Mouse (Mus musculus) ES-Bruce4 (cell line): ENCODE measurements around the gene Ppm1h. TPM values are rescaled to one million over a fixed set of nuclear protein-coding genes. Genes with fewer than 3 reads are reported as not detected.

Source experiments
- H3K27ac ChIP-seq: 2 replicates; pipeline ENCODE4 v1.5.1; 2012; ENCODE audit warnings: low read length, inconsistent platforms; ENCODE audit not compliant: insufficient read depth
- H3K27me3 ChIP-seq: 2 replicates; pipeline ENCODE4 v1.6.1; 2012; ENCODE audit warnings: mild to moderate bottlenecking, low read length, inconsistent platforms; ENCODE audit not compliant: control insufficient read depth, poor library complexity, insufficient read depth, severe bottlenecking
- H3K36me3 ChIP-seq: 2 replicates; pipeline ENCODE4 v1.6.1; 2012; ENCODE audit warnings: inconsistent platforms, mild to moderate bottlenecking, low read length, moderate library complexity; ENCODE audit not compliant: control insufficient read depth, poor library complexity, insufficient read depth, severe bottlenecking
- H3K4me1 ChIP-seq: one replicate; pipeline ENCODE4 v1.8.1; 2011; ENCODE audit warnings: low read length; ENCODE audit not compliant: control insufficient read depth, insufficient read depth
- H3K4me3 ChIP-seq: 2 replicates; pipeline ENCODE4 v1.5.1; 2011; ENCODE audit warnings: low read depth, mild to moderate bottlenecking, low read length
- H3K9ac ChIP-seq: 2 replicates; pipeline ENCODE4 v1.6.1; 2012; ENCODE audit warnings: low read depth, mild to moderate bottlenecking, inconsistent platforms; ENCODE audit not compliant: poor library complexity, severe bottlenecking
- H3K9me3 ChIP-seq: replicated peaks from 2 replicates; pipeline ENCODE4 v1.6.1; 2012; ENCODE audit warnings: mild to moderate bottlenecking, low read length, inconsistent platforms; ENCODE audit not compliant: control insufficient read depth, poor library complexity, insufficient read depth, severe bottlenecking
- CTCF ChIP-seq: IDR thresholded peaks from one replicate; pipeline ENCODE4 v1.8.1; 2011; ENCODE audit warnings: low read depth, low read length
- EP300 ChIP-seq: IDR thresholded peaks from 2 replicates; pipeline ENCODE4 v1.6.1; 2011; ENCODE audit warnings: low read depth, low read length; ENCODE audit not compliant: insufficient read depth
- POLR2A ChIP-seq: IDR thresholded peaks from one replicate; pipeline ENCODE4 v1.8.1; 2011; ENCODE audit warnings: low read length; ENCODE audit not compliant: insufficient read depth
- polyA plus RNA-seq: library from polyadenylated mRNA; stranded (reverse); fragments of >200 nt; gene quantifications from 2 replicates; pipeline ENCODE4 v1.2.4, GENCODE M21; 2011; ENCODE audit warnings: low read depth; ENCODE audit not compliant: missing spikeins, insufficient read depth, insufficient read length

Gene Ppm1h
- polyA plus RNA-seq, 1 experiment = 8.7 TPM

- Histone ChIP-seq H3K27ac (no peak overlapping the region), H3K4me3 (no peak overlapping the region), H3K4me1 (no peaks in the 10 kb centered on the region), H3K9ac (no peak overlapping the region), H3K27me3 (no peaks in the 10 kb centered on the region), H3K9me3 (0 out of 2 replicates have a peak, but pooled peaks cover 4% of the 10 kb centered on the region), H3K36me3 (no peaks in the 10 kb centered on the region)
- TF ChIP-seq EP300 = no peak
- no peak for TF ChIP-seq POLR2A
- TF ChIP-seq CTCF = no peak
Measured at GRCm38 (mm10) chr10:122807127-122808105, 128.9 kb downstream of the Ppm1h start.

GRCm38 (mm10) chr10:122808186-122808585 lies 129.6 kb downstream of the Ppm1h start:
- Histone ChIP-seq H3K9ac (no peak overlapping the region), H3K27ac (no peak overlapping the region), H3K9me3 (0 out of 2 replicates have a peak, but pooled peaks cover 4% of the 10 kb centered on the region), H3K4me1 (no peaks in the 10 kb centered on the region), H3K36me3 (no peaks in the 10 kb centered on the region), H3K4me3 (no peak overlapping the region), H3K27me3 (no peaks in the 10 kb centered on the region)
- TF ChIP-seq CTCF (no peak), POLR2A (no peak), EP300 (no peak)

GRCm38 (mm10) chr10:122809851-122810250 lies 131.3 kb downstream of the Ppm1h start:
- TF ChIP-seq EP300 (no peak), POLR2A (no peak)
- Histone ChIP-seq H3K27ac (no peak overlapping the region), H3K36me3 (no peaks in the 10 kb centered on the region), H3K9me3 (0 out of 2 replicates have a peak, but pooled peaks cover under 1% of the 10 kb centered on the region), H3K4me3 (no peak overlapping the region), H3K9ac (no peak overlapping the region), H3K27me3 (no peaks in the 10 kb centered on the region), H3K4me1 (no peaks in the 10 kb centered on the region)

- no peaks in the 10 kb centered on the region for H3K4me1 ChIP-seq
- TF ChIP-seq EP300 (no peak), POLR2A (no peak), CTCF (no peak)
- no peaks in the 10 kb centered on the region for H3K36me3 ChIP-seq
- no peak overlapping the region for H3K27ac ChIP-seq
- no peaks in the 10 kb centered on the region for H3K9me3 ChIP-seq
- no peak overlapping the region for H3K4me3 ChIP-seq
- no peaks in the 10 kb centered on the region for H3K27me3 ChIP-seq
- no peak overlapping the region for H3K9ac ChIP-seq
Measured at GRCm38 (mm10) chr10:122815094-122815493, 136.5 kb downstream of the Ppm1h start.

GRCm38 (mm10) chr10:122817741-122818140 lies 139.2 kb downstream of the Ppm1h start:
- TF ChIP-seq POLR2A (no peak), CTCF (no peak), EP300 (no peak)
- Histone ChIP-seq H3K4me1 (no peaks in the 10 kb centered on the region), H3K36me3 (no peaks in the 10 kb centered on the region)

GRCm38 (mm10) chr10:122819808-122820207 lies 141.2 kb downstream of the Ppm1h start:
- Histone ChIP-seq H3K36me3 (no peaks in the 10 kb centered on the region), H3K4me3 (no peak overlapping the region), H3K9ac (no peak overlapping the region), H3K27me3 (no peaks in the 10 kb centered on the region), H3K4me1 (no peaks in the 10 kb centered on the region), H3K9me3 (no peaks in the 10 kb centered on the region), H3K27ac (no peak overlapping the region)
- TF ChIP-seq POLR2A (no peak), EP300 (no peak), CTCF (no peak)

More at GRCm38 (mm10) chr10:122817741-122818140, 139.2 kb downstream of the Ppm1h start:
- no peak overlapping the region for H3K9ac ChIP-seq
- no peaks in the 10 kb centered on the region for H3K27me3 ChIP-seq
- H3K4me3 ChIP-seq = no peak overlapping the region
- no peaks in the 10 kb centered on the region for H3K9me3 ChIP-seq
- no peak overlapping the region for H3K27ac ChIP-seq
